Mouse (Mus musculus) neural tube, embryonic 14.5 days (tissue): ENCODE data around the gene 6430571L13Rik. TPM values are rescaled to one million over a fixed set of nuclear protein-coding genes. Genes with fewer than 3 reads are reported as not detected.

ENCODE experiments used
- ATAC-seq: fragments of 200-750 bp; cut with Nextera tagmentation; 2 replicates; pipeline ENCODE4 v1.8.0; 2017; ENCODE audit warnings: low read depth, mild to moderate bottlenecking, moderate TSS enrichment, moderate library complexity
- H3K27ac ChIP-seq: fragments of 300-500 bp; sonication (generic); 2 replicates; pipeline ENCODE4 v1.5.1; 2014; ENCODE audit warnings: low read depth, mild to moderate bottlenecking, control low read depth, low read length, moderate library complexity, mixed read lengths
- H3K27me3 ChIP-seq: fragments of 300-500 bp; sonication (generic); 2 replicates; pipeline ENCODE4 v1.6.1; 2014; ENCODE audit warnings: low read length; ENCODE audit not compliant: control insufficient read depth, insufficient read depth
- H3K36me3 ChIP-seq: fragments of 300-500 bp; sonication (generic); 2 replicates; pipeline ENCODE4 v1.6.1; 2014; ENCODE audit warnings: low read length, mixed read lengths; ENCODE audit not compliant: control insufficient read depth, insufficient read depth
- H3K4me1 ChIP-seq: fragments of 300-500 bp; sonication (generic); 2 replicates; pipeline ENCODE4 v1.6.1; 2014; ENCODE audit warnings: low read length; ENCODE audit not compliant: control insufficient read depth, insufficient read depth
- H3K4me2 ChIP-seq: fragments of 300-500 bp; sonication (generic); 2 replicates; pipeline ENCODE4 v1.6.1; 2014; ENCODE audit warnings: mild to moderate bottlenecking, low read depth, low read length, control low read depth
- H3K4me3 ChIP-seq: fragments of 300-500 bp; sonication (generic); 2 replicates; pipeline ENCODE4 v1.5.1; 2014; ENCODE audit warnings: low read depth, low read length, control low read depth, mixed read lengths
- H3K9ac ChIP-seq: fragments of 300-500 bp; sonication (generic); replicated peaks from 2 replicates; pipeline ENCODE4 v1.6.1; 2014; ENCODE audit warnings: low read depth, mild to moderate bottlenecking, control low read depth, low read length, mixed read lengths
- H3K9me3 ChIP-seq: fragments of 300-500 bp; sonication (generic); 2 replicates; pipeline ENCODE4 v1.6.1; 2016; ENCODE audit warnings: low read length; ENCODE audit not compliant: control insufficient read depth
- WGBS: fragments of 180-500 bp; shearing (Covaris S2); extraction: QIAGEN DNeasy Blood & Tissue Kit; methylation state at CpG from one replicate; pipeline ENCODE4 v1.1.7; 2014; 5-methylcytosine and 5-hydroxymethylcytosine counted together
- polyA plus RNA-seq: library from polyadenylated mRNA; unstranded; fragments of >200 nt; fragmentation: Nextera tagmentation; extraction: Ambion mirVana; gene quantifications from 2 replicates; pipeline ENCODE4 v1.2.1, GENCODE M21; 2014

6430571L13Rik gene
- polyA plus RNA-seq, 1 experiment from 2014 or later: 4.3 TPM

- Histone ChIP-seq H3K36me3 (no peaks in the 10 kb centered on the region), H3K4me1 (no peaks in the 10 kb centered on the region), H3K27me3 (no peaks in the 10 kb centered on the region), H3K4me3 (no peak overlapping the region), H3K27ac (no peak overlapping the region), H3K4me2 (no peak overlapping the region), H3K9me3 (no peaks in the 10 kb centered on the region), H3K9ac (no peak overlapping the region)
- no peak for ATAC-seq
- 71% methylated on average over 5 of the region's 5 CpGs for WGBS
Measured at GRCm38 (mm10) chr9:107309600-107309999, 30.8 kb upstream of the 6430571L13Rik start.

- H3K4me1 ChIP-seq: no peaks in the 10 kb centered on the region
- H3K36me3 ChIP-seq: no peaks in the 10 kb centered on the region
- ATAC-seq: no peak
- no peak overlapping the region for H3K4me3 ChIP-seq
- no peak overlapping the region for H3K4me2 ChIP-seq
- H3K27ac ChIP-seq: no peak overlapping the region
- H3K9me3 ChIP-seq: no peaks in the 10 kb centered on the region
- H3K9ac ChIP-seq: no peak overlapping the region
- H3K27me3 ChIP-seq: no peaks in the 10 kb centered on the region
- 79% methylated on average over 9 of the region's 10 CpGs for WGBS
Measured at GRCm38 (mm10) chr9:107312811-107313584, 27.4 kb upstream of the 6430571L13Rik start.

GRCm38 (mm10) chr9:107313926-107314325 lies 26.5 kb upstream of the 6430571L13Rik start:
- Histone ChIP-seq H3K4me2 (no peak overlapping the region), H3K27me3 (no peaks in the 10 kb centered on the region), H3K27ac (no peak overlapping the region), H3K9ac (no peak overlapping the region), H3K36me3 (no peaks in the 10 kb centered on the region), H3K4me3 (no peak overlapping the region), H3K4me1 (no peaks in the 10 kb centered on the region), H3K9me3 (no peaks in the 10 kb centered on the region)
- WGBS: 95% methylated on average over 3 of the region's 3 CpGs
- ATAC-seq: no peak

- H3K4me2 ChIP-seq: no peak overlapping the region
- no peaks in the 10 kb centered on the region for H3K4me1 ChIP-seq
- no peak for ATAC-seq
- H3K27ac ChIP-seq: no peak overlapping the region
- H3K27me3 ChIP-seq: no peaks in the 10 kb centered on the region
- no peak overlapping the region for H3K4me3 ChIP-seq
- H3K9me3 ChIP-seq: no peaks in the 10 kb centered on the region
- no peak overlapping the region for H3K9ac ChIP-seq
- WGBS: 92% methylated on average over 2 of the region's 2 CpGs
- no peaks in the 10 kb centered on the region for H3K36me3 ChIP-seq
Measured at GRCm38 (mm10) chr9:107315791-107316190, 24.6 kb upstream of the 6430571L13Rik start.

GRCm38 (mm10) chr9:107322461-107323050 lies 17.8 kb upstream of the 6430571L13Rik start:
- Histone ChIP-seq H3K36me3 (no peaks in the 10 kb centered on the region), H3K4me3 (no peak overlapping the region), H3K27ac (no peak overlapping the region), H3K4me1 (no peaks in the 10 kb centered on the region), H3K9ac (no peak overlapping the region), H3K4me2 (no peak overlapping the region), H3K27me3 (no peaks in the 10 kb centered on the region), H3K9me3 (no peaks in the 10 kb centered on the region)
- WGBS: 87% methylated on average over 8 of the region's 8 CpGs
- no peak for ATAC-seq

GRCm38 (mm10) chr9:107323558-107323957 lies 16.8 kb upstream of the 6430571L13Rik start:
- no peak overlapping the region for H3K27ac ChIP-seq
- H3K4me1 ChIP-seq: no peaks in the 10 kb centered on the region
- ATAC-seq: no peak
- no peak overlapping the region for H3K9ac ChIP-seq
- 64% methylated on average over 6 of the region's 6 CpGs for WGBS
- H3K4me2 ChIP-seq: no peak overlapping the region
- no peaks in the 10 kb centered on the region for H3K36me3 ChIP-seq
- H3K9me3 ChIP-seq: no peaks in the 10 kb centered on the region
- H3K27me3 ChIP-seq: no peaks in the 10 kb centered on the region
- no peak overlapping the region for H3K4me3 ChIP-seq

- H3K36me3 ChIP-seq: no peaks in the 10 kb centered on the region
- H3K27ac ChIP-seq: no peak overlapping the region
- H3K4me1 ChIP-seq: no peaks in the 10 kb centered on the region
- 65% methylated on average over 4 of the region's 4 CpGs for WGBS
- no peak for ATAC-seq
- no peaks in the 10 kb centered on the region for H3K27me3 ChIP-seq
- no peak overlapping the region for H3K9ac ChIP-seq
- no peak overlapping the region for H3K4me2 ChIP-seq
- H3K9me3 ChIP-seq: no peaks in the 10 kb centered on the region
- H3K4me3 ChIP-seq: no peak overlapping the region
Measured at GRCm38 (mm10) chr9:107324799-107325561, 15.4 kb upstream of the 6430571L13Rik start.

- H3K9me3 ChIP-seq: no peaks in the 10 kb centered on the region
- 92% methylated on average over 7 of the region's 7 CpGs for WGBS
- H3K9ac ChIP-seq: no peak overlapping the region
- H3K27me3 ChIP-seq: no peaks in the 10 kb centered on the region
- H3K4me3 ChIP-seq: no peak overlapping the region
- no peak overlapping the region for H3K27ac ChIP-seq
- H3K4me2 ChIP-seq: no peak overlapping the region
- no peak for ATAC-seq
- H3K4me1 ChIP-seq: no peaks in the 10 kb centered on the region
- no peaks in the 10 kb centered on the region for H3K36me3 ChIP-seq
Measured at GRCm38 (mm10) chr9:107325904-107326303, 14.5 kb upstream of the 6430571L13Rik start.
